Mouse (Mus musculus) liver, embryonic 11.5 days (tissue): ENCODE results near the gene Cdh22. TPM values are rescaled to one million over a fixed set of nuclear protein-coding genes. Genes with fewer than 3 reads are reported as not detected.

Experiments used
- ATAC-seq: fragments of 200-750 bp; cut with Nextera tagmentation; replicated peaks from 2 replicates; pipeline ENCODE4 v1.8.0; 2017; ENCODE audit warnings: moderate number of reproducible peaks, mild to moderate bottlenecking, moderate TSS enrichment, moderate library complexity; ENCODE audit not compliant: low FRiP score
- DNase-seq: peaks from one replicate; pipeline ENCODE4 v3.0.0-alpha.2; 2017; ENCODE audit warnings: low spot score
- H3K27ac ChIP-seq: fragments of 300-500 bp; sonication (generic); 2 replicates; pipeline ENCODE4 v1.5.1; 2014; ENCODE audit warnings: mild to moderate bottlenecking, low read depth, low read length, control low read depth
- H3K27me3 ChIP-seq: fragments of 300-500 bp; sonication (generic); replicated peaks from 2 replicates; pipeline ENCODE4 v1.6.1; 2014; ENCODE audit warnings: low read length, mixed read lengths; ENCODE audit not compliant: control insufficient read depth, insufficient read depth
- H3K36me3 ChIP-seq: fragments of 300-500 bp; sonication (generic); 2 replicates; pipeline ENCODE4 v1.6.1; 2014; ENCODE audit warnings: mild to moderate bottlenecking, low read length, moderate library complexity, mixed read lengths; ENCODE audit not compliant: control insufficient read depth, insufficient read depth
- H3K4me1 ChIP-seq: fragments of 300-500 bp; sonication (generic); replicated peaks from 2 replicates; pipeline ENCODE4 v1.6.1; 2014; ENCODE audit warnings: low read length, mixed read lengths; ENCODE audit not compliant: control insufficient read depth, insufficient read depth
- H3K4me2 ChIP-seq: fragments of 300-500 bp; sonication (generic); 2 replicates; pipeline ENCODE4 v1.6.1; 2014; ENCODE audit warnings: mild to moderate bottlenecking, control low read depth, moderate library complexity
- H3K4me3 ChIP-seq: fragments of 300-500 bp; sonication (generic); 2 replicates; pipeline ENCODE4 v1.5.1; 2014; ENCODE audit warnings: low read depth, low read length, control low read depth
- H3K9ac ChIP-seq: fragments of 300-500 bp; sonication (generic); 2 replicates; pipeline ENCODE4 v1.6.1; 2014; ENCODE audit warnings: low read depth, low read length, control low read depth
- H3K9me3 ChIP-seq: fragments of 300-500 bp; sonication (generic); 2 replicates; pipeline ENCODE4 v1.6.1; 2016; ENCODE audit warnings: low read length, inconsistent platforms, mixed read lengths; ENCODE audit not compliant: control insufficient read depth
- WGBS: fragments of 180-500 bp; shearing (Covaris S2); extraction: QIAGEN DNeasy Blood & Tissue Kit; methylation state at CpG from one replicate; pipeline ENCODE4 v1.1.7; 2014; 5-methylcytosine and 5-hydroxymethylcytosine counted together
- polyA plus RNA-seq: library from polyadenylated mRNA; unstranded; fragments of >200 nt; fragmentation: Nextera tagmentation; extraction: Ambion mirVana; gene quantifications from 2 replicates; pipeline ENCODE4 v1.2.1, GENCODE M21; 2014

The Cdh22 gene
- polyA plus RNA-seq, 1 experiment from 2014 or later: 0.11 TPM

DNA sequence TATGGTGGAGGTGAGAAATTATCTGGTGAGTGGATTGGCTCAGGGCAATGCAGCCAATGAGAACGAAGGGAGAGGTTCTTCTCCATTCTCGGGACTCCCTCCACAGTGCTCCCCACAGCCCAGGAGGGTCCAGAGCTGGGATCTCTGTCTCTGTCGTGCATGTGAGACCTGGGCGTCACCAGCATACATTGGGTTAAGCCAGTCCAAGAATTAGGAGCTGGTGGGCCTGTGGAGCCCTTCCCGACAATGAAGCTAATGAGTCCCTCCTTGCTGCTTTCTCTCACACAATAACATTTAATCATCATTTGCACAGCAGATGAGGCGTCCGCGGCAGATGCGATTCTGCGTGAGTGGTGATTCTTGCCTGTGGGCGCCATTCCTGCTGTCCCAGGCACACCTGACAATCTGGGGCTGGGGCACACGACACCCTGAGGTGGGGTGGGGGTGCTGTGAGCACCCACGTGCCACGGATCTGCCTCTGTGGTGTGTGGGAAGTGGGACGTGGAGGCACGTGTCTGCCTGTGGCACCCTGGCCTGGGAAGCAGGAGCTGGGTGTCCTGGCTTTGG, 129.1 kb downstream of the Cdh22 start:
- Histone ChIP-seq H3K4me1 (no peaks in the 10 kb centered on the region), H3K9ac (no peak overlapping the region)

GRCm38 (mm10) chr2:165102920-165103319, 131.7 kb downstream of the Cdh22 start:
- Histone ChIP-seq H3K27me3 (peaks cover 43% of the 10 kb centered on the region), H3K4me3 (no peak overlapping the region), H3K27ac (no peak overlapping the region), H3K9me3 (no peaks in the 10 kb centered on the region), H3K9ac (no peak overlapping the region), H3K4me1 (no peaks in the 10 kb centered on the region), H3K36me3 (no peaks in the 10 kb centered on the region), H3K4me2 (no peak overlapping the region)
- ATAC-seq (no peak), DNase-seq (no peak)
- WGBS: 69% methylated on average over 3 of the region's 3 CpGs

More for the DNA sequence above, 129.1 kb downstream of the Cdh22 start:
- no peak for DNase-seq
- ATAC-seq: no peak
- Histone ChIP-seq H3K4me2 (no peak overlapping the region), H3K9me3 (no peaks in the 10 kb centered on the region), H3K27ac (no peak overlapping the region), H3K27me3 (peaks cover 60% of the 10 kb centered on the region), H3K36me3 (no peaks in the 10 kb centered on the region), H3K4me3 (no peak overlapping the region)
- 70% methylated on average over 16 of the region's 16 CpGs for WGBS

DNA sequence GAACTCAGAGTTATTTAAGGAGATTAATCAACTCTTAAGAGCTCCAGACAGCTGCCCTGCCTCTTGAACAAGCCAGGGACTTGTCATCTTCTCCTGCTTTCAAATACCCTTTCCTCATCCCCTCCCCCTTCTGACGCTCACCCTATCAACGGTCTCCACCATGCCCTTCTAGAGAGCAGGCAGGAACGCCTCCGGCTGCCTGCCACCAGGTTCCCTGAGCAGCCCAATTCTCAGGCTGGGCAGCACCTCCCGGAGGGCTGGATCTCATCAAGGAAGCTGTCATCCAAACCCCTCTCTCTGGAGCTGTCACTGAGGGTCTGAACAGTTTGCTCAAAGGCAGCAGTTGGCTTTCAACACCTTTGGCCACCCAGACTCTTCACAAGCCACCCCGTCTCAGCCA, 133.9 kb downstream of the Cdh22 start:
- Histone ChIP-seq H3K9me3 (no peaks in the 10 kb centered on the region), H3K36me3 (no peaks in the 10 kb centered on the region), H3K4me2 (no peak overlapping the region), H3K4me1 (no peaks in the 10 kb centered on the region), H3K9ac (no peak overlapping the region), H3K27ac (no peak overlapping the region), H3K27me3 (peaks cover 46% of the 10 kb centered on the region), H3K4me3 (no peak overlapping the region)
- no peak for ATAC-seq
- WGBS: 5% methylated on average over 6 of the region's 6 CpGs
- DNase-seq: no peak

GRCm38 (mm10) chr2:165098861-165099260, 135.8 kb downstream of the Cdh22 start:
- Histone ChIP-seq H3K27me3 (peaks cover 40% of the 10 kb centered on the region), H3K4me3 (no peak overlapping the region), H3K36me3 (no peaks in the 10 kb centered on the region), H3K9ac (no peak overlapping the region), H3K4me1 (no peaks in the 10 kb centered on the region), H3K4me2 (no peak overlapping the region), H3K9me3 (no peaks in the 10 kb centered on the region), H3K27ac (no peak overlapping the region)
- no peak for DNase-seq
- ATAC-seq: no peak
- 71% methylated on average over 3 of the region's 3 CpGs for WGBS

DNA sequence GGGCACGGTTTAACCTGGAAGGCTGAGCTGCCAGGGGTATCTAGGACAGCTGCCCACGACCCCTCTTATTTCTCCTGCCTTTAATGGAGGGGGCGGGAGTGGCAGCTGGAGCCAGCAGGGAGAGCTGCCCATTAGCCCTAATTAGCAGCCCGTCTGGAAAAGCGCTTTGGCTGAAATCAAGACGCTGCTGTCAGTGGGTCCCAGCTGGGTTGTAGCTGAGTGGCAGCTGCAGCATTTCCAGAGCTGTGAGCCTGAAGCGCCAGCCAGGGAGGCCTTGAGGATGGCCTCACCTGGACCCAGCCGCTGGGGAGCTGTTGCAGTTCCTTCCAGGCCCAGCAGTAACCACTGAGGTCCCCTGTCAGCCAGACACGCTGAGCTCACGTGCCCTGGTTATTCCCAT, 138.3 kb downstream of the Cdh22 start:
- Histone ChIP-seq H3K27me3 (peaks cover 30% of the 10 kb centered on the region), H3K27ac (no peak overlapping the region), H3K9ac (no peak overlapping the region), H3K4me2 (no peak overlapping the region), H3K36me3 (no peaks in the 10 kb centered on the region), H3K4me1 (no peaks in the 10 kb centered on the region), H3K4me3 (no peak overlapping the region), H3K9me3 (no peaks in the 10 kb centered on the region)
- 24% methylated on average over 10 of the region's 10 CpGs for WGBS
- no peak for DNase-seq
- no peak for ATAC-seq

DNA sequence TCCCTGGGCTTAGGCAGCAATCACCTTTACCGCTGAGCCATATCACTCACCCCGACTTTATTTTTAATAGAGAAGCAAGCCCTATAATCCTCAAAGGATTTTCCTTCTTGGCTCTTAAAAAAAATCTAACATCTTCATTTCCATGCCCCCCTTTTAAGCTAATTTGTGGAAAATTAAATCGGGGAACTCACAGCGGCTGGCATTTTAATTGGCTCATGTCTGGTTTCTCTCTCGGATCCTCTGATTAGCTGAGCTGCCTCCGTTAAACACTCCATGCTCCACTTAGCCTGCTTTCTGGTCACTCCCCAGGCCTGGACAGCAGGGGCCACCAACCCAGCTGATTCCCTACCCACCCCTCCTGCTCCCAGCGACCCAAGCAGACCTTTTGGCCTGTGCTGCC, 142.3 kb downstream of the Cdh22 start:
- Histone ChIP-seq H3K36me3 (no peaks in the 10 kb centered on the region), H3K4me3 (no peak overlapping the region), H3K9me3 (no peaks in the 10 kb centered on the region), H3K4me2 (no peak overlapping the region), H3K9ac (no peak overlapping the region), H3K27ac (no peak overlapping the region), H3K27me3 (peaks cover 21% of the 10 kb centered on the region), H3K4me1 (no peaks in the 10 kb centered on the region)
- 68% methylated on average over 7 of the region's 7 CpGs for WGBS
- DNase-seq (no peak), ATAC-seq (no peak)

DNA sequence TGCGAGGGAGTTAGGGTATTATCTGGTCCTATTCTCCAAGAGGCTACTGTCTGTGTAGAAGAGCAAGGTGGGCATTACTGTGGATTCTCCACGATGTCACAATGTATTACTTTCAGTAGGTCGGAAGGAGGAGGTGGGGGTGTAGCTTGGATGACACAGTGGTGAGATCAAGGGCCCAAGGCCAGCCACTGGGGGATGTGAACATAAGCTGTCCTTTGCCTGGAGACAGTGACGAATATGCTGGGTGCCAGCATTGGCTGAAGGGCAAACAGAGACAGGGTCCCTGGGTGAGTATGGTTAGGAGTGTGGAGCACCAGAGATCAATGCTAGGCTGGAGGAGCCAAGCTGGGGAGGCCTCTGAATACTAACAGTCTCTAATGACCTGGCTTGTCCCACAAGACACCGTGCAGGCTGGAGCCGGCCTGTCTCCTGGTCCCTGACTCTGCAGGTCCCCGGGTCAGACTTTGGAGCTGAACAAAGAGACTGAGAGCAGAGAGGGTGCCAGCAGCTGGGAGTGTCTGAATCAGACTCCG, 143.2 kb downstream of the Cdh22 start:
- peaks cover 14% of the 10 kb centered on the region for H3K27me3 ChIP-seq
- no peak for ATAC-seq
- 68% methylated on average over 8 of the region's 8 CpGs for WGBS
- H3K9me3 ChIP-seq: no peaks in the 10 kb centered on the region
- no peak overlapping the region for H3K9ac ChIP-seq
- no peak overlapping the region for H3K4me3 ChIP-seq
- no peak overlapping the region for H3K4me2 ChIP-seq
- DNase-seq: no peak
- no peak overlapping the region for H3K27ac ChIP-seq
- H3K4me1 ChIP-seq: no peaks in the 10 kb centered on the region
- H3K36me3 ChIP-seq: no peaks in the 10 kb centered on the region

DNA sequence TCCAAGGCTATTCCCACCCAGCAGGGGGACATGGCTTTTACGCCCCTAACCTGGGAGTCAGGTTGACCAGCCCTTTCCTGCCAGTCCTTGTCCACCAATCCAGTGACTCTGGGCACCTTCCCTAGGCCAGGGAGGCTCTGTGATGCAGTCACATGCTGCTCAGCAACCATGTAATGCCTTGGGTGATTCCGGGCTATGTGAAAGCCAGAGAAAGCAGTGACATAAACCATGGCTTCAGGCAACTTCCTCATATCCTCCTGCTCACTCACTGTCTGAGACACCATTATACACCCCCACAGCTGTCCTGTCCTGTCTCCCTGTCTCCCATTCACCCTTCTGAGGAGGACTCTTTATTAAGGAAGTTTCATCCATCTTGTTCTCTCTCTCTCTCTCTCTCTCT, 144.0 kb downstream of the Cdh22 start, which contains the start of gene 1700025C18Rik:
TSS of gene 1700025C18Rik (minus strand) at position 101 of the 400 bp plus-strand sequence.
- H3K9me3 ChIP-seq: no peaks in the 10 kb centered on the region
- no peak for ATAC-seq
- H3K4me1 ChIP-seq: no peaks in the 10 kb centered on the region
- 71% methylated on average over 2 of the region's 2 CpGs for WGBS
- H3K27me3 ChIP-seq: peaks cover 6% of the 10 kb centered on the region
- H3K4me3 ChIP-seq: no peak within 1 kb of the TSS
- H3K27ac ChIP-seq: no peak within 1 kb of the TSS
- H3K4me2 ChIP-seq: no peak within 1 kb of the TSS
- DNase-seq: no peak
- no peaks in the 10 kb centered on the region for H3K36me3 ChIP-seq
- no peak within 1 kb of the TSS for H3K9ac ChIP-seq

DNA sequence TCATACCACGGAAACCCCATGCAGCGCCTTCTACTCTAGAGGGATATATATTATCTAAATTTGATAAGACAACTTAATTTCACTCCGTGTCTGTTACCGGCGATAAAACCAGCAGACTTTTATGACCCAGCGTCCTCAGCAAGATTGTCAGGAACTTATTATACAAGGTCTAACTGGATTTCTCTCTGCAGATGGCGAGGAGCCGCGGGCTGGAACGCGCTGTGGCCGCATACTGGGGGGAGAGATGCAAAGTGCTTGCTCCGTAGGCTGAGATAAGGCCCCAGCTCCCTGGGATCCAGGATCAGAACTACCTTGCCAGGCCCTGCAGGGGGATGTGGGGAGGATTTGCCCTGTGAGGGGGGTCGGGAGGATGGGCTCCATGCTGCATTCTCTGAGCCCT, 145.2 kb downstream of the Cdh22 start:
- no peaks in the 10 kb centered on the region for H3K36me3 ChIP-seq
- no peak overlapping the region for H3K4me2 ChIP-seq
- H3K27ac ChIP-seq: no peak overlapping the region
- peaks cover 5% of the 10 kb centered on the region; the same call in 1 of the 2 replicates for H3K27me3 ChIP-seq
- DNase-seq: no peak
- no peak overlapping the region for H3K4me3 ChIP-seq
- no peaks in the 10 kb centered on the region for H3K4me1 ChIP-seq
- WGBS: 35% methylated on average over 14 of the region's 14 CpGs
- no peak overlapping the region for H3K9ac ChIP-seq
- no peaks in the 10 kb centered on the region for H3K9me3 ChIP-seq
- ATAC-seq: no peak
